Mouse (Mus musculus): ENCODE data around the gene Ubxn4.
"Not testable (repeated sequence)": the region's sequence is repeated elsewhere in the genome, so short reads cannot be mapped to it uniquely, and the experiment has no call there.

Ubxn4 gene

GRCm38 (mm10) chr1:128243627-128243995 is at the start of gene Ubxn4:
Ubxn4 (plus strand) TSS chr1:128243964.
- no peak for DNase-seq (ENCODE audit: low read depth, low spot score)

GRCm38 (mm10) chr1:128194011-128194410 is 49.8 kb upstream of the Ubxn4 start:
- no peak for DNase-seq (ENCODE audit: low read depth, low spot score)

- DNase-seq (ENCODE audit: low read depth, low spot score), result no peak
Observed at GRCm38 (mm10) chr1:128197353-128197752, 46.4 kb upstream of the Ubxn4 start.

- peak; percentile 24 for DNase-seq (ENCODE audit: low read depth, low spot score)
Observed at GRCm38 (mm10) chr1:128213261-128213660, 30.5 kb upstream of the Ubxn4 start.

- DNase-seq (ENCODE audit: low read depth, low spot score), result no peak
Observed at GRCm38 (mm10) chr1:128221886-128222285, 21.9 kb upstream of the Ubxn4 start.

GRCm38 (mm10) chr1:128223304-128223703 is 20.5 kb upstream of the Ubxn4 start:
- no peak for DNase-seq (ENCODE audit: low read depth, low spot score)

- no peak for DNase-seq (ENCODE audit: low read depth, low spot score)
Observed at GRCm38 (mm10) chr1:128235181-128235580, 8.6 kb upstream of the Ubxn4 start.

- peak; percentile 96 for DNase-seq (ENCODE audit: low read depth, low spot score)
Observed at GRCm38 (mm10) chr1:128243996-128244726, 397 bp downstream of the Ubxn4 start.

- no peak for DNase-seq (ENCODE audit: low read depth, low spot score)
Observed at GRCm38 (mm10) chr1:128244727-128245355, 1.1 kb downstream of the Ubxn4 start.

- DNase-seq (ENCODE audit: low read depth, low spot score), result not testable (repeated sequence)
Observed at GRCm38 (mm10) chr1:128267061-128267460, 23.3 kb downstream of the Ubxn4 start.

- DNase-seq (ENCODE audit: low read depth, low spot score), result no peak
Observed at GRCm38 (mm10) chr1:128270731-128271130, 27.0 kb downstream of the Ubxn4 start.

GRCm38 (mm10) chr1:128275908-128276307 is 32.1 kb downstream of the Ubxn4 start:
- DNase-seq (ENCODE audit: low read depth, low spot score), result no peak

- no peak for DNase-seq (ENCODE audit: low read depth, low spot score)
Observed at GRCm38 (mm10) chr1:128278563-128278962, 34.8 kb downstream of the Ubxn4 start.

GRCm38 (mm10) chr1:128281753-128282152 is 38.0 kb downstream of the Ubxn4 start:
- no peak for DNase-seq (ENCODE audit: low read depth, low spot score)

- DNase-seq (ENCODE audit: low read depth, low spot score), result no peak
Observed at GRCm38 (mm10) chr1:128282924-128283323, 39.2 kb downstream of the Ubxn4 start.

GRCm38 (mm10) chr1:128284157-128284690 is 40.5 kb downstream of the Ubxn4 start:
- no peak for DNase-seq (ENCODE audit: low read depth, low spot score)

- no peak for DNase-seq (ENCODE audit: low read depth, low spot score)
Observed at GRCm38 (mm10) chr1:128285136-128285535, 41.4 kb downstream of the Ubxn4 start.

- no peak for DNase-seq (ENCODE audit: low read depth, low spot score)
Observed at GRCm38 (mm10) chr1:128290295-128290694, 46.5 kb downstream of the Ubxn4 start.

GRCm38 (mm10) chr1:128293524-128293923 is 49.8 kb downstream of the Ubxn4 start:
- DNase-seq (ENCODE audit: low read depth, low spot score), result no peak

GRCm38 (mm10) chr1:128295296-128295695 is 51.5 kb downstream of the Ubxn4 start:
- DNase-seq (ENCODE audit: low read depth, low spot score), result no peak

- DNase-seq (ENCODE audit: low read depth, low spot score), result no peak
Observed at GRCm38 (mm10) chr1:128295717-128296528, 52.2 kb downstream of the Ubxn4 start.

- DNase-seq (ENCODE audit: low read depth, low spot score), result no peak
Observed at GRCm38 (mm10) chr1:128303900-128304299, 60.1 kb downstream of the Ubxn4 start.

Measured in embryo, embryonic 11.5 days (tissue).